Mouse (Mus musculus) myocyte (in vitro differentiated cells): ENCODE data around the gene Nxnl1. TPM values are rescaled to one million over a fixed set of nuclear protein-coding genes. Genes with fewer than 3 reads are reported as not detected.
"Not testable (repeated sequence)": the region's sequence is repeated elsewhere in the genome, so short reads cannot be mapped to it uniquely, and the experiment has no call there.

Experiments
- H3K27me3 ChIP-seq: one replicate; pipeline ENCODE4 v1.6.1; 2011; ENCODE audit not compliant: control insufficient read depth, insufficient read depth, insufficient read length
- H3K36me3 ChIP-seq: one replicate; pipeline ENCODE4 v1.6.1; 2011; ENCODE audit not compliant: control insufficient read depth, insufficient read depth
- H3K4me2 ChIP-seq: one replicate; pipeline ENCODE4 v1.6.1; 2011; ENCODE audit warnings: low read depth, control low read depth
- H3K4me3 ChIP-seq: one replicate; pipeline ENCODE4 v1.5.1; 2011; ENCODE audit warnings: mild to moderate bottlenecking, control low read depth, moderate library complexity
- H3K79me2 ChIP-seq: one replicate; pipeline ENCODE4 v1.6.1; 2011; ENCODE audit not compliant: control insufficient read depth, insufficient read depth
- H3ac ChIP-seq: one replicate; pipeline ENCODE4 v1.6.1; 2011; ENCODE audit not compliant: control insufficient read depth, insufficient read length
- CEBPB ChIP-seq: IDR thresholded peaks from 2 replicates; pipeline ENCODE4 v1.6.1; 2011; ENCODE audit warnings: mild to moderate bottlenecking, moderate library complexity; ENCODE audit not compliant: poor library complexity, insufficient read depth, severe bottlenecking
- E2F4 ChIP-seq: IDR thresholded peaks from one replicate; pipeline ENCODE4 v1.6.1; 2011; ENCODE audit warnings: mild to moderate bottlenecking, control low read depth, moderate library complexity; ENCODE audit not compliant: insufficient read depth
- MAX ChIP-seq: IDR thresholded peaks from one replicate; pipeline ENCODE4 v1.6.1; 2011; ENCODE audit warnings: low read depth, mild to moderate bottlenecking, control low read depth
- MYOD1 ChIP-seq, 3 experiments: IDR thresholded peaks; one replicate each; pipeline ENCODE4 v1.6.1; 2011; ENCODE audit warnings: control low read depth in 2 of 3, low read depth in 2 of 3, mild to moderate bottlenecking in 2 of 3, moderate library complexity in 1 of 3; ENCODE audit not compliant: insufficient read length in 2 of 3, control insufficient read depth in 1 of 3
- MYOG ChIP-seq, 3 experiments: IDR thresholded peaks; one replicate each; pipeline ENCODE4 v1.6.1; 2011; ENCODE audit warnings: control low read depth in 2 of 3, low read depth in 2 of 3, mild to moderate bottlenecking in 2 of 3; ENCODE audit not compliant: insufficient read length in 2 of 3, control insufficient read depth in 1 of 3, insufficient read depth in 1 of 3
- POLR2A ChIP-seq: IDR thresholded peaks from one replicate; pipeline ENCODE4 v1.6.1; 2011; ENCODE audit warnings: low read depth, mild to moderate bottlenecking, control low read depth, moderate library complexity; ENCODE audit not compliant: insufficient read length
- POLR2AphosphoS2 ChIP-seq: IDR thresholded peaks from one replicate; pipeline ENCODE4 v1.6.1; 2011; ENCODE audit warnings: low read depth, control low read depth; ENCODE audit not compliant: insufficient read length
- REST ChIP-seq: IDR thresholded peaks from one replicate; pipeline ENCODE4 v1.6.1; 2011; ENCODE audit warnings: mild to moderate bottlenecking, control low read depth, moderate library complexity; ENCODE audit not compliant: insufficient read depth, insufficient read length
- SRF ChIP-seq: IDR thresholded peaks from one replicate; pipeline ENCODE4 v1.6.1; 2011; ENCODE audit warnings: low read depth; ENCODE audit not compliant: control insufficient read depth, insufficient read length
- TCF12 ChIP-seq: IDR thresholded peaks from one replicate; pipeline ENCODE4 v1.6.1; 2011; ENCODE audit warnings: mild to moderate bottlenecking, control low read depth; ENCODE audit not compliant: poor library complexity, insufficient read depth, severe bottlenecking
- TCF3 ChIP-seq: IDR thresholded peaks from one replicate; pipeline ENCODE4 v1.6.1; 2011; ENCODE audit warnings: low read depth, control low read depth; ENCODE audit not compliant: insufficient read length
- USF1 ChIP-seq: IDR thresholded peaks from one replicate; pipeline ENCODE4 v1.6.1; 2011; ENCODE audit warnings: low read depth, mild to moderate bottlenecking, control low read depth, moderate library complexity
- polyA plus RNA-seq: library from polyadenylated mRNA; unstranded; fragments of >200 nt; fragmentation: generic; extraction: Trizol; gene quantifications from one replicate; pipeline ENCODE4 v1.2.1, GENCODE M21; 2012; ENCODE audit warnings: missing spikeins

The Nxnl1 gene
- polyA plus RNA-seq, 1 experiment, result 0.04 TPM

GRCm38 (mm10) chr8:71525226-71526050, 41.0 kb downstream of the Nxnl1 start, which contains the start of gene Ccdc194:
Gene Ccdc194, minus strand, starts transcription at chr8:71525711.
- no peak within 1 kb of the TSS for H3K4me2 ChIP-seq
- H3K4me3 ChIP-seq, result no peak within 1 kb of the TSS
- no peaks in the 10 kb centered on the region for H3K79me2 ChIP-seq
- H3K36me3 ChIP-seq, result no peaks in the 10 kb centered on the region
- TF ChIP-seq MAX (no peak), POLR2AphosphoS2 (no peak), SRF (no peak), POLR2A (no peak), TCF3 (no peak), E2F4 (no peak), MYOD1 (IDR thresholded peaks at IDR 0.05; ENCODE audit: control insufficient read depth in 1 of 3, insufficient read length in 2 of 3, low read depth in 2 of 3) (no peak), REST (no peak)
- H3ac ChIP-seq, result no peak within 1 kb of the TSS
- H3K27me3 ChIP-seq, result peaks cover 8% of the 10 kb centered on the region

DNA sequence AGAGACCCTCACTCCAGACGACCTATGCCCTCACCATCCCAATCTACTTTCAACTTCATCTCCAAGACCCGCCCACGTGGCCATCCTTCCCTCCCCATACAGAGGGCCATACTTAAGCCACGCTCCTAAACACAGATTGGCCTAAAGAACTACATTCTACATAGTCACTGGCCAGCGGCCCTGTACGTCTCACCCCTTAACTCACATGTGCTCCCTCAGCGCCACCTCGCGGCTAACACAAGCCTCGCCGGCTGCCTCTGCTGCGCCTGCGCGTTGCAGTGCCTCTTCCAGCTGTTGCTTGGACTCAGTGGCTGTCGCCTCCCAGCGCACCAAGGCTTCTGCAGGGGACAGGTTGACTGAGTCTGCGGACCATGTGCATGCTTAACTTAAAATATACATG, 44.8 kb downstream of the Nxnl1 start:
- H3K4me3 ChIP-seq, result peak overlapping the region; percentile 4
- no peaks in the 10 kb centered on the region for H3K36me3 ChIP-seq
- no peak overlapping the region for H3ac ChIP-seq
- no peaks in the 10 kb centered on the region for H3K79me2 ChIP-seq
- H3K27me3 ChIP-seq, result peaks cover 8% of the 10 kb centered on the region
- TF ChIP-seq POLR2AphosphoS2 (no peak), TCF3 (peak; percentile 59), MAX (no peak), POLR2A (no peak), REST (no peak), MYOG (IDR thresholded peaks at IDR 0.05; ENCODE audit: control insufficient read depth in 1 of 3, insufficient read depth in 1 of 3, insufficient read length in 2 of 3, low read depth in 2 of 3) (peak; percentile 38 to 87 (median 83)), USF1 (peak; percentile 79), TCF12 (peak; percentile 28), CEBPB (no peak), SRF (no peak), E2F4 (no peak), MYOD1 (IDR thresholded peaks at IDR 0.05; ENCODE audit: control insufficient read depth in 1 of 3, insufficient read length in 2 of 3, low read depth in 2 of 3) (peak; percentile 84 to 98 (median 98))
- H3K4me2 ChIP-seq, result peak overlapping the region; percentile 76

GRCm38 (mm10) chr8:71519037-71519825, 47.2 kb downstream of the Nxnl1 start:
- H3K36me3 ChIP-seq, H3K4me2 ChIP-seq, H3ac ChIP-seq, H3K27me3 ChIP-seq, H3K4me3 ChIP-seq, H3K79me2 ChIP-seq: not testable (repeated sequence)

DNA sequence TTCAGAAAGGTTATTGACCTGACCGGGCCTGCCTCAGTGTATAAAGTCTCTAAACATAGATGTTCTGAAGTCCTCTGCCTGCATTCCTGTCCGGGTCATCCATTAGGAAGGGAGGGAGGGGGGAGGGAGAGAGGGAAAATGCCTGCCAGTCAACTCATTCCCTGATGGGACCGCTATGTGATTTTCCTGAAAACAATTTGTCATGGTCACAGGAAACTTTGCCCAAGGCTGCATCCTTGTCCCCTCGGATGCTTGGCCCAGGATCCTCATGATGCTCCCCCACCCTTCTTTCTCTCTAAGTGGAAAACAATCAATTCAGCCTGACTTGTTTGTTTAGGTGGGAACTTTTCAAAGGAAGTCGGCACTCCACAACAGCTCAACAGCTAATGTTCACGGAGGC, 49.6 kb downstream of the Nxnl1 start:
- Histone ChIP-seq H3ac (no peak overlapping the region), H3K27me3 (peaks cover 3% of the 10 kb centered on the region)

More for the DNA sequence above, 49.6 kb downstream of the Nxnl1 start:
- no peaks in the 10 kb centered on the region for H3K36me3 ChIP-seq
- TF ChIP-seq MAX (no peak), SRF (no peak), MYOD1 (IDR thresholded peaks at IDR 0.05; ENCODE audit: control insufficient read depth in 1 of 3, insufficient read length in 2 of 3, low read depth in 2 of 3) (no peak), CEBPB (no peak), MYOG (IDR thresholded peaks at IDR 0.05; ENCODE audit: control insufficient read depth in 1 of 3, insufficient read depth in 1 of 3, insufficient read length in 2 of 3, low read depth in 2 of 3) (no peak), POLR2A (no peak), USF1 (no peak), TCF12 (no peak), REST (no peak), POLR2AphosphoS2 (no peak), TCF3 (no peak), E2F4 (no peak)
- no peak overlapping the region for H3K4me3 ChIP-seq
- H3K79me2 ChIP-seq, result no peaks in the 10 kb centered on the region
- no peak overlapping the region for H3K4me2 ChIP-seq
